Mouse (Mus musculus) myocyte (in vitro differentiated cells): ENCODE results near the gene Mgst2. TPM values are rescaled to one million over a fixed set of nuclear protein-coding genes. Genes with fewer than 3 reads are reported as not detected.
A peak's percentile ranks its signal among the peaks of the same experiment; 100 is the strongest.

Experiments used
- H3K27me3 ChIP-seq: one replicate; pipeline ENCODE4 v1.6.1; 2011; ENCODE audit not compliant: control insufficient read depth, insufficient read depth, insufficient read length
- H3K36me3 ChIP-seq: one replicate; pipeline ENCODE4 v1.6.1; 2011; ENCODE audit not compliant: control insufficient read depth, insufficient read depth
- H3K4me2 ChIP-seq: one replicate; pipeline ENCODE4 v1.6.1; 2011; ENCODE audit warnings: low read depth, control low read depth
- H3K4me3 ChIP-seq: one replicate; pipeline ENCODE4 v1.5.1; 2011; ENCODE audit warnings: mild to moderate bottlenecking, control low read depth, moderate library complexity
- H3K79me2 ChIP-seq: one replicate; pipeline ENCODE4 v1.6.1; 2011; ENCODE audit not compliant: control insufficient read depth, insufficient read depth
- H3ac ChIP-seq: one replicate; pipeline ENCODE4 v1.6.1; 2011; ENCODE audit not compliant: control insufficient read depth, insufficient read length
- CEBPB ChIP-seq: IDR thresholded peaks from 2 replicates; pipeline ENCODE4 v1.6.1; 2011; ENCODE audit warnings: mild to moderate bottlenecking, moderate library complexity; ENCODE audit not compliant: poor library complexity, insufficient read depth, severe bottlenecking
- E2F4 ChIP-seq: IDR thresholded peaks from one replicate; pipeline ENCODE4 v1.6.1; 2011; ENCODE audit warnings: mild to moderate bottlenecking, control low read depth, moderate library complexity; ENCODE audit not compliant: insufficient read depth
- MAX ChIP-seq: IDR thresholded peaks from one replicate; pipeline ENCODE4 v1.6.1; 2011; ENCODE audit warnings: low read depth, mild to moderate bottlenecking, control low read depth
- MYOD1 ChIP-seq, 3 experiments: IDR thresholded peaks; one replicate each; pipeline ENCODE4 v1.6.1; 2011; ENCODE audit warnings: control low read depth in 2 of 3, low read depth in 2 of 3, mild to moderate bottlenecking in 2 of 3, moderate library complexity in 1 of 3; ENCODE audit not compliant: insufficient read length in 2 of 3, control insufficient read depth in 1 of 3
- MYOG ChIP-seq, 3 experiments: IDR thresholded peaks; one replicate each; pipeline ENCODE4 v1.6.1; 2011; ENCODE audit warnings: control low read depth in 2 of 3, low read depth in 2 of 3, mild to moderate bottlenecking in 2 of 3; ENCODE audit not compliant: insufficient read length in 2 of 3, control insufficient read depth in 1 of 3, insufficient read depth in 1 of 3
- POLR2A ChIP-seq: IDR thresholded peaks from one replicate; pipeline ENCODE4 v1.6.1; 2011; ENCODE audit warnings: low read depth, mild to moderate bottlenecking, control low read depth, moderate library complexity; ENCODE audit not compliant: insufficient read length
- POLR2AphosphoS2 ChIP-seq: IDR thresholded peaks from one replicate; pipeline ENCODE4 v1.6.1; 2011; ENCODE audit warnings: low read depth, control low read depth; ENCODE audit not compliant: insufficient read length
- REST ChIP-seq: IDR thresholded peaks from one replicate; pipeline ENCODE4 v1.6.1; 2011; ENCODE audit warnings: mild to moderate bottlenecking, control low read depth, moderate library complexity; ENCODE audit not compliant: insufficient read depth, insufficient read length
- SRF ChIP-seq: IDR thresholded peaks from one replicate; pipeline ENCODE4 v1.6.1; 2011; ENCODE audit warnings: low read depth; ENCODE audit not compliant: control insufficient read depth, insufficient read length
- TCF12 ChIP-seq: IDR thresholded peaks from one replicate; pipeline ENCODE4 v1.6.1; 2011; ENCODE audit warnings: mild to moderate bottlenecking, control low read depth; ENCODE audit not compliant: poor library complexity, insufficient read depth, severe bottlenecking
- TCF3 ChIP-seq: IDR thresholded peaks from one replicate; pipeline ENCODE4 v1.6.1; 2011; ENCODE audit warnings: low read depth, control low read depth; ENCODE audit not compliant: insufficient read length
- USF1 ChIP-seq: IDR thresholded peaks from one replicate; pipeline ENCODE4 v1.6.1; 2011; ENCODE audit warnings: low read depth, mild to moderate bottlenecking, control low read depth, moderate library complexity
- polyA plus RNA-seq: library from polyadenylated mRNA; unstranded; fragments of >200 nt; fragmentation: generic; extraction: Trizol; gene quantifications from one replicate; pipeline ENCODE4 v1.2.1, GENCODE M21; 2012; ENCODE audit warnings: missing spikeins

Gene Mgst2
- polyA plus RNA-seq, 1 experiment, result 3.0 TPM

DNA sequence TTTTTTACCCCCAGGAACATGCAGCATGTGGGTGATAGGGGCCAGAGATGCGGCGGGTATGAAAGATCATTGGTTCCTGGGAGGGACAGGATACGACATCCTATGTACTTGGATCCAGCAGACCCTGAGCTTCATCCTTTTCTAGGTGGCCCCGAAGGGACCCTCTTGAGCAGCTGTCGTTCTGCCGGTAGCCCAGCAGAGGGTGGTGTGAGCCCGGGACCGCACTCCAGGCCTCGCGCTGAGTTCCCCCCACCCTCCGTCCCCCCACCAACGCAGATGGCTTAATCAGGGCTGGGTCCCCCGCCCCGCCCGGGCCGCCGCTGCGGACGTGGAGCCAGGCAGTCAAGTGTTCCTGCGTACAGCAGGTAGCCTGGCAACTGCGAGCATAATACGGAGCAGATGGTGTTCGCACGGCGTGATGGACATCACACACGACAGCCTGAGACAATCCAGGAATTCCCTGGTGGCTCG is 41.2 kb downstream of the Mgst2 start:
- no peaks in the 10 kb centered on the region for H3K27me3 ChIP-seq
- no peak overlapping the region for H3ac ChIP-seq
- TF ChIP-seq MAX, result no peak
- TF ChIP-seq POLR2A, result no peak
- TF ChIP-seq MYOD1 (IDR thresholded peaks at IDR 0.05; ENCODE audit: control insufficient read depth in 1 of 3, insufficient read length in 2 of 3, low read depth in 2 of 3), result peak in 2 of 3 experiments; percentile 21 to 43
- TF ChIP-seq USF1, result no peak
- TF ChIP-seq TCF12, result no peak
- TF ChIP-seq SRF, result no peak
- no peak for TF ChIP-seq REST
- no peak for TF ChIP-seq TCF3
- TF ChIP-seq MYOG (IDR thresholded peaks at IDR 0.05; ENCODE audit: control insufficient read depth in 1 of 3, insufficient read depth in 1 of 3, insufficient read length in 2 of 3, low read depth in 2 of 3), result peak in 2 of 3 experiments; percentile 43 to 44
- no peak for TF ChIP-seq POLR2AphosphoS2
- TF ChIP-seq CEBPB, result no peak
- TF ChIP-seq E2F4, result no peak
- no peaks in the 10 kb centered on the region for H3K79me2 ChIP-seq
- no peaks in the 10 kb centered on the region for H3K36me3 ChIP-seq
- H3K4me2 ChIP-seq, result peak overlapping the region; percentile 55
- H3K4me3 ChIP-seq, result no peak overlapping the region

DNA sequence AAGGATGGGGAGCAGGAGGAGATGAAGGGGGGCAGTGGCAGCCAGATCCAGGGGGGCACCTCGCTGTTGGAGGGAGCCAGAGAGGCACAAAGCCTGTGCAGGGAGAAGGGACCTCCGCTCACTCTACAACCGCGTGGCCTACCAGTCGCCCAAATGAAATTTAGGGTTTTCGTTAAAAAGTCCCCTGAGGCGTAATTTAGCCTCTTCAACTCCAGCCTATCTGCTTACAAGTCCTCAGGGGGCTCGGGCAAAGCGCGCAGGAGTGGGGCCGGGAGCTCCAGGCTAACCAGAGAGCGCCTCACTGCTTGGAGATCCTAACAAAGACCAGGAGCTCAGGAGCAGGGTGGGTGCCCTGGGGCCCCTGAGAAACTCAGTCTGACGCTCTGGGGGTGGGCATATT is 41.8 kb downstream of the Mgst2 start:
- no peaks in the 10 kb centered on the region for H3K27me3 ChIP-seq
- no peak overlapping the region for H3K4me2 ChIP-seq

DNA sequence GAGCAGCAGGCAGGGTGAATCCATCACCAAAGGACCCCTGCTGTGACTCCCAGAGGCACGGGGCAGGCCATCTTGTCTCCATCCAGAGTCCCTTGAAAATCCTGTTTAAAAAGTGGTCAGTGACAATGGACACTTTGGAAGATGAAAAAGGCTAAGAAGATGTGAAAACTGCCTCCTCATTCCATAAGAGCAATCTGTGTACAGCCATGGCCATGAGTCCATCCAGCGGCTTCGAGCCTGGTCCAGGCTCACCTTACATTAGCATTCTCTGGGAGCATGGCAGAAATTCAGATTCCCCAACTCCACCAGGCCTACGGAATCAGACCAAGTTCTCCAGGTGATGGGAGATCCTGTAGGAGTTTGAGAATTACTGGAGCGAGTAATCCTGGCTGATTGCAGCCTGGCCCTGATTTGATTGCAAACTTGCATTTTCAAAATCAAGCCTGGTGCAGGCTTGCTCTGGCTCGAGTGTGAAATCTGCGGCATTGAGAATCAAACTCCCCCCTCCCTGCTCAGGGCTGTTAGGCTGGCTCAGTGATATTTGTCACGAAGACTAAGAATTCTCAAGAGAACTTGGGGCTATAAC is 42.6 kb downstream of the Mgst2 start:
- Histone ChIP-seq H3K4me2 (no peak overlapping the region), H3K27me3 (no peaks in the 10 kb centered on the region), H3ac (no peak overlapping the region), H3K36me3 (no peaks in the 10 kb centered on the region), H3K4me3 (no peak overlapping the region), H3K79me2 (no peaks in the 10 kb centered on the region)
- TF ChIP-seq POLR2A (no peak), MYOG (IDR thresholded peaks at IDR 0.05; ENCODE audit: control insufficient read depth in 1 of 3, insufficient read depth in 1 of 3, insufficient read length in 2 of 3, low read depth in 2 of 3) (no peak), USF1 (no peak), REST (no peak), TCF3 (no peak), E2F4 (no peak), SRF (no peak), TCF12 (no peak), MAX (no peak)

More for the DNA sequence above, 41.8 kb downstream of the Mgst2 start:
- Histone ChIP-seq H3K79me2 (no peaks in the 10 kb centered on the region), H3K4me3 (no peak overlapping the region), H3ac (no peak overlapping the region), H3K36me3 (no peaks in the 10 kb centered on the region)
- no peak for TF ChIP-seq MYOD1 (IDR thresholded peaks at IDR 0.05; ENCODE audit: control insufficient read depth in 1 of 3, insufficient read length in 2 of 3, low read depth in 2 of 3)
- no peak for TF ChIP-seq TCF3
- no peak for TF ChIP-seq SRF
- no peak for TF ChIP-seq MYOG (IDR thresholded peaks at IDR 0.05; ENCODE audit: control insufficient read depth in 1 of 3, insufficient read depth in 1 of 3, insufficient read length in 2 of 3, low read depth in 2 of 3)
- no peak for TF ChIP-seq MAX
- TF ChIP-seq POLR2AphosphoS2, result no peak
- TF ChIP-seq CEBPB, result no peak
- no peak for TF ChIP-seq POLR2A
- no peak for TF ChIP-seq TCF12
- no peak for TF ChIP-seq REST
- no peak for TF ChIP-seq E2F4
- no peak for TF ChIP-seq USF1

DNA sequence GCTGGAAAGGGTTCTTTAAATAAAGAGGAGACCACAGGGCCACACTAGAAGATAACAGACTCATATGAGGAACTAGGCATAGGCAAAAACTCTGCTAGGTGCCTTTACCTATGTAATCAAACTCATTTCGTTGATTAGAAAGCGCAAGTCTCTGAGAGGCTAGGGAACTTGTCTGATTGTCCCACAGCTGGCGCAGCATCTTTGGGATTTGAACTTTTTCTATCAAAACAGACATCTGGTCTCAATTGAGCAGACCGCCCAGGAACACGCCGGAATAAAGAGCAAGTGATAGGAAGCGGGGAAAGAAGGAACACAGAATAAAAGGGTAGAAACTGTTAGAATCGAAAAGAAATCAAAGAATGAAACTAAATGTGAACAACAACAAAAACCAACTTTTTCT is 43.3 kb downstream of the Mgst2 start:
- no peak overlapping the region for H3ac ChIP-seq
- TF ChIP-seq SRF, result no peak
- TF ChIP-seq TCF12, result no peak
- no peak for TF ChIP-seq MYOD1 (IDR thresholded peaks at IDR 0.05; ENCODE audit: control insufficient read depth in 1 of 3, insufficient read length in 2 of 3, low read depth in 2 of 3)
- TF ChIP-seq USF1, result no peak
- no peak for TF ChIP-seq MYOG (IDR thresholded peaks at IDR 0.05; ENCODE audit: control insufficient read depth in 1 of 3, insufficient read depth in 1 of 3, insufficient read length in 2 of 3, low read depth in 2 of 3)
- H3K4me3 ChIP-seq, result no peak overlapping the region
- H3K27me3 ChIP-seq, result no peaks in the 10 kb centered on the region
- H3K79me2 ChIP-seq, result no peaks in the 10 kb centered on the region
- H3K4me2 ChIP-seq, result no peak overlapping the region
- H3K36me3 ChIP-seq, result no peaks in the 10 kb centered on the region

DNA sequence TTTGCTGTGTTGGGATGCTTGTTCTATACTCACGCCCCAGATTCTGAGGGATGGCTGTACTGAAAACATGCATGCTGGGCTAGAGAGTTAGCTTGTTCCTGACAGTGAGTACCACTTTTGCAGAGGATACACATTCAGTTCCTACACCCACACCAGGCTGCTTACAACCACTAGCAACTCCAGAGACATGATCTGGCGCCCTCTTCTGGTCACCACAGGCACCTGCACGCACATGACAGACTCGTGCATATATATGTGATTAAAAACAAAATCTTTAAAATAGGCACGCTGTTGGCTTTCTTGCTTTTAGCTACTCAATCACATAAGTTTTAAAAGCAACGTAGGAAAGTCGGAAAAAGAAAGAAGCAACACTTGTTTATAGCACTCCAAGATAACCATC is 45.1 kb downstream of the Mgst2 start:
- H3K27me3 ChIP-seq, result no peaks in the 10 kb centered on the region
- H3ac ChIP-seq, result no peak overlapping the region
- no peak overlapping the region for H3K4me2 ChIP-seq
- TF ChIP-seq TCF12 (no peak), POLR2AphosphoS2 (no peak), E2F4 (no peak), MYOD1 (IDR thresholded peaks at IDR 0.05; ENCODE audit: control insufficient read depth in 1 of 3, insufficient read length in 2 of 3, low read depth in 2 of 3) (no peak), CEBPB (no peak), SRF (no peak), POLR2A (no peak), MYOG (IDR thresholded peaks at IDR 0.05; ENCODE audit: control insufficient read depth in 1 of 3, insufficient read depth in 1 of 3, insufficient read length in 2 of 3, low read depth in 2 of 3) (no peak), MAX (no peak), TCF3 (no peak), REST (no peak), USF1 (no peak)
- no peaks in the 10 kb centered on the region for H3K79me2 ChIP-seq
- H3K36me3 ChIP-seq, result no peaks in the 10 kb centered on the region
- no peak overlapping the region for H3K4me3 ChIP-seq
